Mouse (Mus musculus): ENCODE data around the gene Ggcx.

The Ggcx gene

GRCm38 (mm10) chr6:72414076-72414756 lies at the start of gene Ggcx:
Gene Ggcx (plus strand): TSS chr6:72414308.
- DNase-seq (ENCODE audit: low spot score) = peak; percentile 95

- no peak for DNase-seq (ENCODE audit: low spot score)
Measured at GRCm38 (mm10) chr6:72364985-72365384, 49.1 kb upstream of the Ggcx start.

- DNase-seq (ENCODE audit: low spot score) = no peak
Measured at GRCm38 (mm10) chr6:72366304-72366703, 47.8 kb upstream of the Ggcx start.

- DNase-seq (ENCODE audit: low spot score) = no peak
Measured at GRCm38 (mm10) chr6:72366844-72367443, 47.2 kb upstream of the Ggcx start, which contains the start of gene Rnf181. Gene Rnf181 (minus strand): TSS chr6:72366956.

- no peak for DNase-seq (ENCODE audit: low spot score)
Measured at GRCm38 (mm10) chr6:72367460-72367974, 46.6 kb upstream of the Ggcx start.

GRCm38 (mm10) chr6:72369557-72369956 lies 44.6 kb upstream of the Ggcx start:
- no peak for DNase-seq (ENCODE audit: low spot score)

GRCm38 (mm10) chr6:72370091-72370490 lies 44.0 kb upstream of the Ggcx start:
- DNase-seq (ENCODE audit: low spot score) = no peak

- DNase-seq (ENCODE audit: low spot score) = no peak
Measured at GRCm38 (mm10) chr6:72371147-72371546, 43.0 kb upstream of the Ggcx start.

GRCm38 (mm10) chr6:72371571-72371970 lies 42.5 kb upstream of the Ggcx start:
- DNase-seq (ENCODE audit: low spot score) = no peak

- no peak for DNase-seq (ENCODE audit: low spot score)
Measured at GRCm38 (mm10) chr6:72373184-72373583, 40.9 kb upstream of the Ggcx start.

- no peak for DNase-seq (ENCODE audit: low spot score)
Measured at GRCm38 (mm10) chr6:72374206-72374605, 39.9 kb upstream of the Ggcx start.

GRCm38 (mm10) chr6:72374820-72375563 lies 39.1 kb upstream of the Ggcx start:
- DNase-seq (ENCODE audit: low spot score) = no peak

- DNase-seq (ENCODE audit: low spot score) = no peak
Measured at GRCm38 (mm10) chr6:72378510-72379234, 35.4 kb upstream of the Ggcx start.

GRCm38 (mm10) chr6:72379377-72380130 lies 34.6 kb upstream of the Ggcx start:
- no peak for DNase-seq (ENCODE audit: low spot score)

- DNase-seq (ENCODE audit: low spot score) = peak; percentile 62
Measured at GRCm38 (mm10) chr6:72380131-72380770, 33.9 kb upstream of the Ggcx start, which contains the start of gene Vamp5. Gene Vamp5 (minus strand): TSS chr6:72380468.

- no peak for DNase-seq (ENCODE audit: low spot score)
Measured at GRCm38 (mm10) chr6:72382494-72382893, 31.6 kb upstream of the Ggcx start.

GRCm38 (mm10) chr6:72383142-72383820 lies 30.8 kb upstream of the Ggcx start:
- DNase-seq (ENCODE audit: low spot score) = no peak

- DNase-seq (ENCODE audit: low spot score) = no peak
Measured at GRCm38 (mm10) chr6:72383952-72384351, 30.2 kb upstream of the Ggcx start.

GRCm38 (mm10) chr6:72385258-72385657 lies 28.9 kb upstream of the Ggcx start:
- DNase-seq (ENCODE audit: low spot score) = no peak

GRCm38 (mm10) chr6:72386561-72386960 lies 27.5 kb upstream of the Ggcx start:
- DNase-seq (ENCODE audit: low spot score) = no peak

All from testis, postnatal 14 days (tissue).